Mouse (Mus musculus): ENCODE data around the gene P3h3. TPM values are rescaled to one million over a fixed set of nuclear protein-coding genes. Genes with fewer than 3 reads are reported as not detected.

P3h3 gene
- polyA plus RNA-seq, 1 experiment from 2014 or later: 19.3 TPM

DNA sequence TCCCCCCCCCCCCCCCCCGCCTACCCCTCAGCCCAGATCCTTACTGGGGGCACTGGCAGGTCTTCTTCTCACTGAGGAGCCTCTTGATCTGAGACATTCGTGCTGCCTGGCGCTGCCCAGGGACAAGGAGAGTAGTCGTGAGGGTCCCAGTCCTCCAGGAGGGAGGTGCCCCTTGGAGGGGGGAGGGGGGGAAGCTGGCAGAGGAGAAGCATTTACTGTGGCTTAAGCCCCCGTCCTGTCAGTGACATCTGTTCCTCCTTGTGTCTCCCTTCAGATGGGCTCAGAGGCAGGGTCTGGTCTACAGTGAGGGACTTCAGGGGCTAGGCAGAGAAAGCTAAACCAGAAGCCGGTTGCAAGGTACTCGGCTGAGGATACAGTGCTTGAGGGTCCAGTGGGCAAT lies 9.0 kb upstream of the P3h3 start:
- no peak overlapping the region for H3K27ac ChIP-seq (ENCODE audit: low read length)
- peaks cover 24% of the 10 kb centered on the region for H3K4me1 ChIP-seq (ENCODE audit: insufficient read depth, low read length)
- no peaks in the 10 kb centered on the region for H3K36me3 ChIP-seq (ENCODE audit: insufficient read depth, low read length)
- no peak overlapping the region for H3K9ac ChIP-seq (replicated peaks; ENCODE audit: low read length)
- WGBS: 60% methylated on average over 6 of the region's 7 CpGs
- H3K27me3 ChIP-seq (ENCODE audit: insufficient read depth, low read length): peaks cover 8% of the 10 kb centered on the region; the same call in 1 of the 2 replicates
- no peak overlapping the region for H3K4me3 ChIP-seq (ENCODE audit: low read length)
- H3K9me3 ChIP-seq (ENCODE audit: low read length): no peaks in the 10 kb centered on the region
- ATAC-seq (ENCODE audit: low FRiP score, low TSS enrichment): no peak
- H3K4me2 ChIP-seq (replicated peaks; ENCODE audit: low read depth, low read length): no peak overlapping the region

DNA sequence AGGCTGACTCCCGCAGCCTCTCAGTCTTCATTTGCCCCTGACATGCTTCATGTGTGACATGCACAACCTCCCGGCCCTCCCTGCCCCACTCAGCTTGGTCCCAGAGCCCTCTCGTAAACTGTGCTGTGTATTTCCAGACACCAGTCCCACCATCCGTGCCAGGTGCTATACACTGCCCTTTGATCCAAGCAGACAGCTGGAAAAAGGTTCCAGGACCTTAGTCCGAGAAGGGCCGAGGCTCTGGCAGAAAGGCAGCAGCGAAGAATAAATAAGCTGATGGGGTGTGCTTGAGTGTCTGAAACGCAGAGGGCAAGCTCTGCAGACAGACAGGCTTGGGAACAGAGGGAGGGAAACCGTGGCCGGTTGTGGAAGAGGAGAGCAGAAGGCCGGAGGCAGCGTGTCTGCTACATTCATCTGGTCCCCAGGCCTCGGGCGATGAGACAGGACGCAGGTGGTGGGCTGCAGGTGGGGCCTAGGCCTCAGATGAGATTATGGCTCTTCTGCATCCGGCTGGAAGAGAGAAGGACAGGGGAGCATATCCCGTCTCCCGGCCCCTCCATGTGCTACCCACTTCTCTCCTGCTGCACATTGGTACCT lies 8.3 kb upstream of the P3h3 start:
- 51% methylated on average over 18 of the region's 18 CpGs for WGBS
- H3K9ac ChIP-seq (replicated peaks; ENCODE audit: low read length): no peak overlapping the region

DNA sequence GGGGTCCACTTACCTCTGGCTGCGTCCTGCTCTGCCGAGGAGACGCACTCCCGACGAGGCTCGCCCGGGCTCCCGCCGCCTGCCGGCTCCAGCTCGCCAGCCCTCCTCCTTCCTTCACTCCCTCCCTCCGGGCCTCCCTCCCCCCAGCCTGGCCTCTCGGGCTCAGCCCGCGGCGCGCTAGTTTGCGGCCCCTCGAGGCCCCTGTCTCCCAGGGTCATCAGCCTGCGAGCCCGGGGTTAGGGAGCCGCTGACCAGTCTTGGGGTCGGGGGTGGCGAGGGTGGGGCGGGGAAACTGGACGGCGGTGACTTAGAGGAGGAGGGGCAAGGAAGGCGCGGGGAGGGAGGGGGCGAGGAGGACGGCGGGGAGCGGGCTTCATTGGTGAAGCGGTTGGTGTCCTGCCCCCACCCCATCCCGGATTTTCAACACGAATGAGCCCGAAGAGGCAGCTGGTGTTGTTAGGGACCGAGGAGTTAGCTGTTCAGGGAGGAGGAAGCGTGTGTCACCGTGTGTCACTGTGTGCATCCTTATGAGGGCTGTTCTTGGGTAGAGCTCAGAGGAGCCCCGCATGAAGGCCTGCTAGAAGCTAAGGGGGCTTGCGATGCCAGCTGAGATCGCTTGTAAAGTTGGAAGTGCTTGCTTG lies 6.2 kb upstream of the P3h3 start, which contains the start of gene Gpr162:
Gpr162 (minus strand) TSS at position 326 of the 641 bp plus-strand sequence.
- Histone ChIP-seq H3K27me3 (ENCODE audit: insufficient read depth, low read length) (peaks cover 15% of the 10 kb centered on the region; the same call in 1 of the 2 replicates), H3K9me3 (ENCODE audit: low read length) (no peaks in the 10 kb centered on the region), H3K36me3 (ENCODE audit: insufficient read depth, low read length) (no peaks in the 10 kb centered on the region), H3K9ac (replicated peaks; ENCODE audit: low read length) (peak within 1 kb of the TSS; percentile 80), H3K4me2 (replicated peaks; ENCODE audit: low read depth, low read length) (peak within 1 kb of the TSS; percentile 98), H3K4me1 (ENCODE audit: insufficient read depth, low read length) (peaks cover 26% of the 10 kb centered on the region), H3K27ac (ENCODE audit: low read length) (no peak within 1 kb of the TSS), H3K4me3 (ENCODE audit: low read length) (peak within 1 kb of the TSS; percentile 58)
- peak; percentile 70 for ATAC-seq (ENCODE audit: low FRiP score, low TSS enrichment)
- 1% methylated on average over 41 of the region's 43 CpGs for WGBS

More for the DNA sequence above, 8.3 kb upstream of the P3h3 start:
- ATAC-seq (ENCODE audit: low FRiP score, low TSS enrichment): no peak
- Histone ChIP-seq H3K27ac (ENCODE audit: low read length) (no peak overlapping the region), H3K4me2 (replicated peaks; ENCODE audit: low read depth, low read length) (no peak overlapping the region), H3K36me3 (ENCODE audit: insufficient read depth, low read length) (no peaks in the 10 kb centered on the region), H3K4me1 (ENCODE audit: insufficient read depth, low read length) (peaks cover 25% of the 10 kb centered on the region), H3K27me3 (ENCODE audit: insufficient read depth, low read length) (peaks cover 8% of the 10 kb centered on the region; the same call in 1 of the 2 replicates), H3K9me3 (ENCODE audit: low read length) (no peaks in the 10 kb centered on the region), H3K4me3 (ENCODE audit: low read length) (no peak overlapping the region)

DNA sequence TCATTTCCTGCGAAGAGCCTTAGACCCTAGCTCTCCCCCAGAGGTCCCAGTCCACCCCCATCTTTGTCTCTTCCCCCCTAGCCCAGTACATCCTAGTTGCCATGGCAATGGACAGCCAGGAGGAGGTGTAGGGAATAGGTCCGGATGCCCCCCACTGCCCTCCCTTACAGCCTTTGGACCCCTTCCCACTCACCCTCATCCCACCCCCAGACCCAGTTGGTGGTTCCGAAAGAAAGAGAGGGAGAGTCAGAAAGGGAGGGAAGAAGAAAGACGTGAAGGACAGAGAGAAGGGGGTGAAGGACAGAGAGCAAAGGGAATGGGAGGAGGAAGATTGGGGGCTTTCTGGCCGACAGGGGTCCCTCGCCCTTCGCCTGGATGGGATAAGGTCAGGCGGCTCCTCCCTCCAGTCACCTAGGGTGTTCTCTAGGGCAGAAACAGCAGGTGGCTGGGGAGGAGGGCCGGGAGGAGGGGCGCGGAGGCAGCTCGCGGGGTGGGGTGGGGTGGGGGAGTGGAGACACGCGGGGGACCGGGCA lies 5.6 kb upstream of the P3h3 start:
- Histone ChIP-seq H3K4me2 (replicated peaks; ENCODE audit: low read depth, low read length) (peak overlapping the region; percentile 98), H3K9ac (replicated peaks; ENCODE audit: low read length) (peak overlapping the region; percentile 80), H3K27me3 (ENCODE audit: insufficient read depth, low read length) (peaks cover 15% of the 10 kb centered on the region; the same call in 1 of the 2 replicates), H3K9me3 (ENCODE audit: low read length) (no peaks in the 10 kb centered on the region), H3K4me1 (ENCODE audit: insufficient read depth, low read length) (peaks cover 32% of the 10 kb centered on the region), H3K4me3 (ENCODE audit: low read length) (peak overlapping the region; percentile 58), H3K36me3 (ENCODE audit: insufficient read depth, low read length) (no peaks in the 10 kb centered on the region), H3K27ac (ENCODE audit: low read length) (no peak overlapping the region)
- no peak; the same call in 1 of the 2 replicates for ATAC-seq (ENCODE audit: low FRiP score, low TSS enrichment)
- 2% methylated on average over 10 of the region's 16 CpGs for WGBS

DNA sequence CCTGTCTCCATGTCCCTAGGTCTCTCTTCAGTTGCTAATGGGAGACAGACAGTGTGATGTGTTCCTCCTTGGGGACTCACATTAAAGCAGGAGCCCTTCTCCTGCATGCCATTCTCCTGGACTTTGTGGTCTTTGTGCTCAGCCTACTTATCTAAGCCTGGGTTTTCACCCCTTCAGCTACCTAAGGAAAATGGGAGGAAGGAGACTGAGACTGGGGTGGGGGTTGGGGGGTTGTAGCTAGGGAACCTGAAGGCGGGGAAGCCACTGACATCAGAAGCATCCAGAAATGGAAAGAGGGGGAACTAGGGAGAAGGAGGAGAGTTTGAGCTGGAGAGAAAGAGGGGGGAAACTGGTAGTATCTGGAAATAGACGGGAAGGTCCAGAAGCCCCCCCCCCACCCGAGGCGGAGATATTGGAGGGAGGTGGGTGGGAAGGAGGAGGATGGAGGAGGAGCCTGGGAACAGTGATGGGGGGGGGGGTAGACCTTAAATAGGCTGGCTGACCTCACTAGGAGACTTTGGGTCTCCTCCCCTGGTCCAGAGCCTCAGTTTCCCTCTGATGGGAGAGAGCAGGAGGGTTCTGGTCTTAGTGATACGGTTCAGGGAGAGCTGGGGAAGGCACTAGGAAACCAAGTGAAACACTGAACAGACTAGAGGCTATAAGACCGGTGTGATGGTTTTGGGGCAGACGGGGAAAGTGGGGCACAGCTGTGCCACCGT lies 5.0 kb upstream of the P3h3 start:
- Histone ChIP-seq H3K4me2 (replicated peaks; ENCODE audit: low read depth, low read length) (peak overlapping the region; percentile 98), H3K27ac (ENCODE audit: low read length) (no peak overlapping the region), H3K27me3 (ENCODE audit: insufficient read depth, low read length) (peaks cover 15% of the 10 kb centered on the region; the same call in 1 of the 2 replicates), H3K9ac (replicated peaks; ENCODE audit: low read length) (peak overlapping the region; percentile 80; the same call in 1 of the 2 replicates), H3K36me3 (ENCODE audit: insufficient read depth, low read length) (no peaks in the 10 kb centered on the region), H3K9me3 (ENCODE audit: low read length) (no peaks in the 10 kb centered on the region), H3K4me3 (ENCODE audit: low read length) (peak overlapping the region; percentile 58), H3K4me1 (ENCODE audit: insufficient read depth, low read length) (peaks cover 32% of the 10 kb centered on the region)
- ATAC-seq (ENCODE audit: low FRiP score, low TSS enrichment): no peak
- WGBS: 18% methylated on average over 8 of the region's 8 CpGs

DNA sequence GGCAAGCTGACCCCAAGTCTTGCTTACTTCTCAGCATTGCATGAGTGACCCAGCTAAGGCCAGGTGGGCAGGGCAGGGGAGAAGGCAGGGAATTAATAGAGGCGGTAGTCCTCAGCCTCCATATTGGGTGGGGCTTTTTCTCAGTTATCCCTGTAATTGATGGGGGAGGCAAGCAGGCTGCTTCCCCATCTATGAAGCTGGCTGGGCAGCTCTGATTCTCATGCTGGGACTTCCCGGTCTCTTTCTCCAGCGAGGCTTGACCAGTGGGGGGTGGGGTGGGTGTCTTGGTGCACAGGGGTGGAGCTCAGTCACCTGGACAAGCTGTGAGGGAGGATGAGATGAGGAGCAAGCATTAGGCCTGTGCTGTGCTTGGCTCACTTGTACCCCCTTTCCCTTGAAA lies 4.2 kb upstream of the P3h3 start:
- no peaks in the 10 kb centered on the region for H3K9me3 ChIP-seq (ENCODE audit: low read length)
- WGBS: 11% methylated on average over 3 of the region's 3 CpGs

DNA sequence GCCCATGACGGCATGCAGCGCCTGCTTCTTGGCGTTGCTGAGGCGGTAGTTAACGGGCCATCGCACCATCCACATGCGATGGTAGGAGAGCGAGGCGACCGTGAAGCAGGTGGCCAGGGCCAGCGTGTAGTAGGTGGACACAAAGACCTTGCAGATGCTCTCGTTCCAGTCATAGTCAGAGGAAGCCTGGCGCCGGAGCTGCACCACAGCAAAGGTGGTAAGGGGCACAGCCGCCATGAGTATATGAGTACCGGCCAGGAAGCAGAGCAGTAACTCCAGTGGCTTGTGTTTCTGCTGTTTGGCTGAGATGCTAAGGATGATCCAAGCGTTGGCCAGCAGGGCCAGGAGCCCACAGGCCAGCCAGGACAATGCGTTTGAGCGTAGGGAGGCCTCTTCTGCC lies 3.7 kb upstream of the P3h3 start:
- H3K27ac ChIP-seq (ENCODE audit: low read length): no peak overlapping the region
- H3K36me3 ChIP-seq (ENCODE audit: insufficient read depth, low read length): no peaks in the 10 kb centered on the region
- no peaks in the 10 kb centered on the region for H3K9me3 ChIP-seq (ENCODE audit: low read length)
- 86% methylated on average over 19 of the region's 19 CpGs for WGBS
- no peak for ATAC-seq (ENCODE audit: low FRiP score, low TSS enrichment)
- H3K4me2 ChIP-seq (replicated peaks; ENCODE audit: low read depth, low read length): no peak overlapping the region
- no peak overlapping the region for H3K4me3 ChIP-seq (ENCODE audit: low read length)
- H3K27me3 ChIP-seq (ENCODE audit: insufficient read depth, low read length): peaks cover 15% of the 10 kb centered on the region; the same call in 1 of the 2 replicates
- H3K4me1 ChIP-seq (ENCODE audit: insufficient read depth, low read length): peaks cover 36% of the 10 kb centered on the region
- H3K9ac ChIP-seq (replicated peaks; ENCODE audit: low read length): no peak overlapping the region

More for the DNA sequence above, 4.2 kb upstream of the P3h3 start:
- Histone ChIP-seq H3K9ac (replicated peaks; ENCODE audit: low read length) (no peak overlapping the region), H3K4me1 (ENCODE audit: insufficient read depth, low read length) (peaks cover 32% of the 10 kb centered on the region), H3K4me2 (replicated peaks; ENCODE audit: low read depth, low read length) (no peak overlapping the region), H3K27me3 (ENCODE audit: insufficient read depth, low read length) (peaks cover 15% of the 10 kb centered on the region; the same call in 1 of the 2 replicates), H3K36me3 (ENCODE audit: insufficient read depth, low read length) (no peaks in the 10 kb centered on the region), H3K4me3 (ENCODE audit: low read length) (no peak overlapping the region), H3K27ac (ENCODE audit: low read length) (no peak overlapping the region)
- no peak for ATAC-seq (ENCODE audit: low FRiP score, low TSS enrichment)

DNA sequence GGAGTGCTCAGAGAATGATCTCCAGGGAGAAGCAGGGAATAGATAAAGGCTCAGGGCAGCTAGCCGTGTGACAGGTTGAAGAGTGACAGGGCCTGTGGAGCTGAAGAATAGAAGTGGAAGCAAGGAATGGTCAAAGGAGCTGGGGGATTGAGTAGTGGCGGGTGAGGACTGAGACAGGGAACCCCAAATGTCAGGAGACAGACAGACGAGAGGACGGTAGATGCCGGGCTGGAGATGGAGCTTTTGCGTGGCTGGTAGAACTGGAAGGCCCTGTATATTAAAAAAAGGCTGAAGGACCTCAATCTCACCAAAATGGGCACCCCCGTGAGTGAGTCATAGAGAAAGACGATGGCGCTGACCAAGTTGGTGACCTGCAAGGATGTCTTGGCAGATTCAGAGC lies 3.0 kb upstream of the P3h3 start:
- Histone ChIP-seq H3K9me3 (ENCODE audit: low read length) (no peaks in the 10 kb centered on the region), H3K27me3 (ENCODE audit: insufficient read depth, low read length) (peaks cover 15% of the 10 kb centered on the region; the same call in 1 of the 2 replicates), H3K36me3 (ENCODE audit: insufficient read depth, low read length) (no peaks in the 10 kb centered on the region), H3K9ac (replicated peaks; ENCODE audit: low read length) (no peak overlapping the region), H3K4me1 (ENCODE audit: insufficient read depth, low read length) (peaks cover 43% of the 10 kb centered on the region), H3K4me2 (replicated peaks; ENCODE audit: low read depth, low read length) (no peak overlapping the region), H3K27ac (ENCODE audit: low read length) (no peak overlapping the region), H3K4me3 (ENCODE audit: low read length) (no peak overlapping the region)
- ATAC-seq (ENCODE audit: low FRiP score, low TSS enrichment): no peak
- WGBS: 88% methylated on average over 9 of the region's 9 CpGs

DNA sequence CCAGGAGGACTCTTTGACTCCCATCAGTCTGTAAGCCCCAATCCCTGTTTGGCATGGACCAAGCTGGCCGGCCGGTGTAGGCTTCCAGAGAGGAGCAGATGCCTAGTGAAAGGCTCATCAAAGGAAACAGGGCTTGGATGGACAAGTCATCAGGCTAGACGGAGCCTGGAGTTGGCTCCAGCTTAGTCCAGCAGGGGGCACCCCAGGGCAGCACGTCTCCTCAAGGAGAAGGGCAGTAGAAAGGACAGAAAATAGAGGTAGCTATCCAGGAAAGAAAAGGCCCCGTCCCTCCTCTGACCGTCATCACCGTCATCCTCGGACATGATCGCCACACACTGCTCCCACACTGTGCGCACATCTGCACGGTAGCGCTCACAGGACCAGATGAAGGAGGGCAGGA lies 2.2 kb upstream of the P3h3 start:
- Histone ChIP-seq H3K4me3 (ENCODE audit: low read length) (no peak overlapping the region), H3K9ac (replicated peaks; ENCODE audit: low read length) (no peak overlapping the region), H3K4me1 (ENCODE audit: insufficient read depth, low read length) (peaks cover 45% of the 10 kb centered on the region), H3K36me3 (ENCODE audit: insufficient read depth, low read length) (no peaks in the 10 kb centered on the region), H3K9me3 (ENCODE audit: low read length) (no peaks in the 10 kb centered on the region), H3K4me2 (replicated peaks; ENCODE audit: low read depth, low read length) (no peak overlapping the region), H3K27ac (ENCODE audit: low read length) (no peak overlapping the region), H3K27me3 (ENCODE audit: insufficient read depth, low read length) (peaks cover 15% of the 10 kb centered on the region; the same call in 1 of the 2 replicates)
- WGBS: 4% methylated on average over 12 of the region's 12 CpGs
- ATAC-seq (ENCODE audit: low FRiP score, low TSS enrichment): no peak
